Mouse (Mus musculus) heart, postnatal 10 days (tissue): ENCODE measurements around the gene Kat14. TPM values are rescaled to one million over a fixed set of nuclear protein-coding genes. Genes with fewer than 3 reads are reported as not detected.

Experiments used
- DNase-seq, 2 experiments: peaks; one replicate each; pipeline ENCODE4 v3.0.0; 2021
- intact Hi-C: fragments of 180-260 bp; cut with DNase I; formaldehyde crosslinking; loops from one replicate; pipeline ENCODE4 v1.15.1; 2025
- total RNA-seq, 2 experiments: library from RNA; stranded (reverse); gene quantifications; 2 replicates each; pipeline ENCODE4 v1.2.3; 2021

Kat14 gene
- total RNA-seq, 2 experiments from 2014 or later, result 30.3 to 32.5 TPM

GRCm38 (mm10) chr2:144381293-144381692 is 12.5 kb downstream of the Kat14 start:
- intact Hi-C loops, result no loop called here
- no peak for DNase-seq

- intact Hi-C loops, result no loop called here
- DNase-seq, result no peak
Observed at GRCm38 (mm10) chr2:144381741-144382140, 13.0 kb downstream of the Kat14 start.

GRCm38 (mm10) chr2:144382624-144383138 is 13.9 kb downstream of the Kat14 start:
- DNase-seq, result no peak
- intact Hi-C loops, result no loop called here

GRCm38 (mm10) chr2:144386296-144386695 is 17.5 kb downstream of the Kat14 start:
- no peak for DNase-seq
- intact Hi-C loops, result no loop called here

- DNase-seq, result no peak
- intact Hi-C loops, result no loop called here
Observed at GRCm38 (mm10) chr2:144388416-144388815, 19.6 kb downstream of the Kat14 start.

- intact Hi-C loops, result no loop called here
- DNase-seq, result no peak
Observed at GRCm38 (mm10) chr2:144399531-144399930, 30.7 kb downstream of the Kat14 start.

- intact Hi-C loops, result no loop called here
Observed at GRCm38 (mm10) chr2:144400659-144401058, 31.9 kb downstream of the Kat14 start.

GRCm38 (mm10) chr2:144409037-144409436 is 40.3 kb downstream of the Kat14 start:
- intact Hi-C loops, result no loop called here
- DNase-seq, result no peak

More at GRCm38 (mm10) chr2:144400659-144401058, 31.9 kb downstream of the Kat14 start:
- peak in 1 of 2 experiments; percentile 17 for DNase-seq

GRCm38 (mm10) chr2:144410603-144411002 is 41.8 kb downstream of the Kat14 start:
- DNase-seq, result peak in 1 of 2 experiments; percentile 29

GRCm38 (mm10) chr2:144414646-144415045 is 45.9 kb downstream of the Kat14 start:
- DNase-seq, result no peak
- intact Hi-C loops, result no loop called here

More at GRCm38 (mm10) chr2:144410603-144411002, 41.8 kb downstream of the Kat14 start:
- intact Hi-C loops, result no loop called here

- intact Hi-C loops, result no loop called here
- no peak for DNase-seq
Observed at GRCm38 (mm10) chr2:144416859-144417258, 48.1 kb downstream of the Kat14 start.

- intact Hi-C loops, result no loop called here
- DNase-seq, result no peak
Observed at GRCm38 (mm10) chr2:144418062-144418461, 49.3 kb downstream of the Kat14 start.

GRCm38 (mm10) chr2:144422094-144422675 is 53.4 kb downstream of the Kat14 start:
- intact Hi-C loops, result no loop called here
- no peak for DNase-seq

GRCm38 (mm10) chr2:144425761-144426160 is 57.0 kb downstream of the Kat14 start:
- no peak for DNase-seq
- intact Hi-C loops, result no loop called here

GRCm38 (mm10) chr2:144427852-144428251 is 59.1 kb downstream of the Kat14 start:
- peak in 1 of 2 experiments; percentile 23 for DNase-seq
- intact Hi-C loops, result no loop called here

GRCm38 (mm10) chr2:144428659-144429058 is 59.9 kb downstream of the Kat14 start:
- DNase-seq, result no peak
- intact Hi-C loops, result no loop called here

- intact Hi-C loops, result no loop called here
Observed at GRCm38 (mm10) chr2:144429171-144429570, 60.4 kb downstream of the Kat14 start.

GRCm38 (mm10) chr2:144431286-144431825 is 62.6 kb downstream of the Kat14 start:
- intact Hi-C loops, result no loop called here
- DNase-seq, result no peak

More at GRCm38 (mm10) chr2:144429171-144429570, 60.4 kb downstream of the Kat14 start:
- DNase-seq, result no peak

GRCm38 (mm10) chr2:144435679-144436078 is 66.9 kb downstream of the Kat14 start:
- intact Hi-C loops, result no loop called here
- DNase-seq, result peak in 1 of 2 experiments; percentile 16

GRCm38 (mm10) chr2:144438424-144438823 is 69.6 kb downstream of the Kat14 start:
- intact Hi-C loops, result no loop called here
- DNase-seq, result no peak

- intact Hi-C loops, result no loop called here
- no peak for DNase-seq
Observed at GRCm38 (mm10) chr2:144439191-144439700, 70.5 kb downstream of the Kat14 start.

GRCm38 (mm10) chr2:144441386-144441915 is 72.7 kb downstream of the Kat14 start:
- peak; percentile 67 to 72 for DNase-seq
- intact Hi-C loops, result no loop called here
